Mouse (Mus musculus) T-helper 1 cell (primary cell): ENCODE results near the gene Zfp36l2.
"Not testable (repeated sequence)": the region's sequence is repeated elsewhere in the genome, so short reads cannot be mapped to it uniquely, and the experiment has no call there.

Experiments
- in situ Hi-C: fragments of 300-600 bp; cut with MboI, MseI; formaldehyde crosslinking; loops from one replicate; pipeline ENCODE4 v1.15.1; 2025; ENCODE audit warnings: high pct_unique_total_duplicates

Zfp36l2 gene

GRCm38 (mm10) chr17:84187727-84188373, at the start of gene Zfp36l2:
TSS of gene Zfp36l2 (minus strand) at chr17:84187947.
- in situ Hi-C loops, result loop anchor here (5.0 kb wide), 1 partner anchor 1509 kb away; no protein-coding TSS in a partner anchor

GRCm38 (mm10) chr17:84236781-84237557, 49.2 kb upstream of the Zfp36l2 start:
- in situ Hi-C loops, result no loop called here

- in situ Hi-C loops, result no loop called here
These were observed 47.7 kb upstream of the Zfp36l2 start for GRCm38 (mm10) chr17:84235399-84235928.

DNA sequence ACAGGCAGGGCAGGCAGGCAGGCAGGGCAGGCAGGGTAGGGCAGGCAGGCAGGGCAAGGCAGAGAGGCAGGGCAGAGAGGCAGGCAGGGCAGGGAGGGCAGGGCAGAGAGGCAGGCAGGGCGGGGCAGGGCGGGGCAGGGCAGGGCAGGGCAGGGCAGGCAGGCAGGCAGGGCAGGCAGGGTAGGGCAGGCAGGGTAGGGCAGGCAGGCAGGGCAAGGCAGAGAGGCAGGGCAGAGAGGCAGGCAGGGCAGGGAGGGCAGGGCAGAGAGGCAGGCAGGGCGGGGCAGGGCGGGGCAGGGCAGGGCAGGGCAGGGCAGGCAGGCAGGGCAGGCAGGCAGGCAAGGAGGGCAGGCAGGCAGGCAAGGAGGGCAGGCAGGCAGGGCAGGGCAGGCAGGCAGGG, 47.0 kb upstream of the Zfp36l2 start:
- in situ Hi-C loops, result not testable (repeated sequence)

GRCm38 (mm10) chr17:84233758-84234157, 46.0 kb upstream of the Zfp36l2 start:
- in situ Hi-C loops, result no loop called here

DNA sequence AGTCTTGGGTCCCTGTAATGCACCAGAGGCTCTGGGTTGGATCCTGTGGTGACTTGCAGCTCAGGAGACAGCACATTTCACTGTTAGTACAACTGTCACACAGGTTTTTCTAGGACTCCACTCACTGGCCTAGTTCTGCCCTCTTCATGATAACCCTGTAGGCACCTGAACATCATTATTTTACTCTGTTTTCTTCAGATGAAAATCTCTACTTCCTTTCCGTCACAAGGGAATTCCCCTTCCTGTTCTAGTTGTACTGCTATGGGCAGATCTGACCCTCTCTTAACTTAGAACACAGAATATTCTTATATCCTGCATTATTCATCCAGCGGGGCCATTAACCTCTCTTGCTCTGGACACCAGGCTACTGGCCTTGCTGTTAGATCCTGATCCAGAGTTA, 43.6 kb upstream of the Zfp36l2 start:
- in situ Hi-C loops, result no loop called here

DNA sequence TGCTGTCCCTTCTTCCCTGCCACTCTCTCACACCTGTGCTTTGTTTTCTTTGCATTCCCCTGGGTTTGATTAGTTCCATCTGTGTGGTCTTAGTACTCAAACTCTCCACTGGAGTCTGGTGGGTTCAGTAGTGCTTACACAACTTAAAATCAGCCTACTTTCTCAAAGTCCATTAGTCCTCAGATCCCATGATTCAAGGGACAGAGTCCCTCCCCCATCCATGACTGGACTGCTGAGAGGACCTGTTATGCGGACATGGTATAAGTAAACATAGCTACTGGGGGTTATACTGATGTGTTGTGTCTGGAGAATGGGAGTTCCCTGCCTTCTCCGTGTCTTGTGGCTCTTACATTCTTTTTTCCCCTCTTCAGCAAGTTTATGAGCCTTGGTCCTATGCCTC, 40.5 kb upstream of the Zfp36l2 start:
- in situ Hi-C loops, result no loop called here

- in situ Hi-C loops, result no loop called here
These were observed 38.9 kb upstream of the Zfp36l2 start for GRCm38 (mm10) chr17:84226681-84227080.

GRCm38 (mm10) chr17:84226231-84226630, 38.5 kb upstream of the Zfp36l2 start:
- in situ Hi-C loops, result no loop called here

GRCm38 (mm10) chr17:84224217-84224887, 36.6 kb upstream of the Zfp36l2 start:
- in situ Hi-C loops, result no loop called here

DNA sequence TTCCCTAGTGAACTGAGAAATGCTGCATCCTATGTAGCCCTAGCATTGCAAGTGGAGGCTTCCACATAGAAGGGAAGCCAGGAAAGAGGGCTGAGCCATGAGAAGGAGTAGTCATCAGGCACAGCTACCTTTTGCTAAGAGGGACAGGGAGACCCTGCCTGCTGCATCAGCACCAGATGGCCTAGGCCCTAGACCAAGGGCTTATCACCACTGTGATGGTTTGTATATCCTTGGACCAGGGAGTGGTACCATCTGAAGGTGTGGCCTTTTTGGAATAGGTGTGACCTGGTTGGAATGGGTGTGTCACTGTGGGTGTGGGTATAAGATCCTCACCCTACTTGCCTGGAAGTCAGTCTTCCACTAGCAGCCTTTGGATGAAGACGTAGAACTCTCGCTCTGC, 31.1 kb upstream of the Zfp36l2 start:
- in situ Hi-C loops, result not testable (repeated sequence)

DNA sequence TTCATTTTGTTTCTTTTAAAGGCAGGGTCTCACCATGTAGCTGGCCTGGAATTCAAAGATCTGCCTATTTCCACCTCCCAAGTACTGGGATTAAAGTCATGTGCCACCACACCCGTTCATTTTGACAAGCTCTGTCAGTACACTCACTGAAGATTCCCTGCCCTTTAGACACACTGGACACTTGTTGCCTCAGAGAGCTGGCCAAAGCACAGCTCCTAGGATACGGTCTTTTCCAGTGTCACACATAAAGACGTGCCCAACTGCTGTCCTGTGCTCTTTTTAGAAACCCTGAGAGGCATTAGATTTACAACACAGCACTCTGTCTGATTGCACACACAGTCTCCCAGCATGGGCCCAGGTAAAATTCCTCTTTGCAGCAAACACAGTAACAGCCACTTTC, 29.9 kb upstream of the Zfp36l2 start:
- in situ Hi-C loops, result no loop called here

DNA sequence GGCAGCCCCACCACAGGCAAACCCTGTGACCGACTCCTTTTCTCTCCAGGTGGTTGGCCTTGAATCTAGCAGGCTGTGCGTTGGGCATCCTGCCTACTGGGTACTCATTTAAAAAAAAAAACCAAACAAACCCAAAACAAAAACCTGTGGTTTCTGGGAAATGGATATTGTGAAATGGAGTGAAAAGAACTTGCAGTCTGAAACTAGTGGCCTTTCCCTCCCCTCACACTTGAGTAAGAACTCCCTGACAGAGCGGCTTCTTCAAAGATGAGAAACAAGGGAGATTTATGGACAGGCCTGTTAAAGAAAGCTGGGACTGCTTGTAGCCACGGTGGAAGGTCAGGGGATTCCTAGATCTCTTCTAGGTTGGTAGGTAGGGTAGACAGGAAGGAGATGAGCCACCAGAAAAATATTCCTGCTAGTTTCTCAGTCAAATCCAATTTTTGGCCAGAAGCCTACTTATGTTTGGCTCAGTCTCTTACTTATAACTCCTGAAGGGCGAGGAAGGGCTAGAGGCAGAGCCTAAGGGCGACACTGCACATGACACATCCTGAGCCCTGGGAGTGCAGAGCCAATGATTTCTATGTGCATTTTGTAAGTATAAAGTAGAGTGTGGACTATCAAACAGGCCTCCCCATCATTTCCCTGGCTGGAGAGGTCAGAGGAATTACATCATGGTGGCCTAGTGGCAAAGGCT, 27.7 kb upstream of the Zfp36l2 start:
- in situ Hi-C loops, result no loop called here

GRCm38 (mm10) chr17:84213464-84213863, 25.7 kb upstream of the Zfp36l2 start:
- in situ Hi-C loops, result no loop called here

DNA sequence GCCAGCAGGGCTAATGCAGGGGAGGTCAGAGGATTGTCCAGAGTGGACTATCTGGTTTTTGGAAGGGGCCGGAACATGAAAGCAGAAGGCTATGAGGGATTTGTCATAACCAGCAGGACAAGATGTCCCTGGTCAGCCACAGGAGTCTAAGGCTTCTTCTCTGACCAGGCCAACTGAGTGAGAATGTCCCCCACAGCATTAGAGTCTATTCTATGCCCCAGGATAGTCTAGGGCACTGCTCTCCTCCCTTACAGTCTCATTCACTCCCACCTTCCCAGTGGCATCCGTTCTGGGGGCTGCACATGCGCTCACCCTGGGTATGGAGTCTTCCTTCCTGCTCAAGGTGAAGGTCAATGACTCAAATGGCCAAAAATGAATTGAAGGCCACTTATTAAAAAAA, 19.9 kb upstream of the Zfp36l2 start:
- in situ Hi-C loops, result no loop called here

GRCm38 (mm10) chr17:84206239-84206638, 18.5 kb upstream of the Zfp36l2 start:
- in situ Hi-C loops, result no loop called here

- in situ Hi-C loops, result no loop called here
These were observed 17.2 kb upstream of the Zfp36l2 start for GRCm38 (mm10) chr17:84204962-84205361.

- in situ Hi-C loops, result no loop called here
These were observed 15.6 kb upstream of the Zfp36l2 start for GRCm38 (mm10) chr17:84203340-84203739.

DNA sequence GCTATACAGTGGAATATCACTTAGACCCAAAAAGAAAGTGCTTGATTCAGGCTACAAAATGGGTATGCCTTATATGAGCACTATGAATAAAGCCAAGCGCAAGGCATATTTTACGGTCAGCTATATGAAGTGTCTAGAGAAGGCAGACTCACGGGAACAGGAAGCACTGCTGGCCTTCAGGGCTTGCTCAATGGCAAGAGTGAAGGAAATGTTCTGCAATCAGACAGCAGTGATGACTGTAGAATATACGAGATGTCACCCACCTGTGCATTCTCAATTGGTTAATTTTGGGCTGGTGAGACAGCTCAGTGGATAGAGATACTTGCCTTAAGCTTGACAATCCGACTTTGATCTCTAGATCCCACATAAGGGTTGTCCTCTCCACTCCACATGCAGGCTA, 13.4 kb upstream of the Zfp36l2 start:
- in situ Hi-C loops, result no loop called here

DNA sequence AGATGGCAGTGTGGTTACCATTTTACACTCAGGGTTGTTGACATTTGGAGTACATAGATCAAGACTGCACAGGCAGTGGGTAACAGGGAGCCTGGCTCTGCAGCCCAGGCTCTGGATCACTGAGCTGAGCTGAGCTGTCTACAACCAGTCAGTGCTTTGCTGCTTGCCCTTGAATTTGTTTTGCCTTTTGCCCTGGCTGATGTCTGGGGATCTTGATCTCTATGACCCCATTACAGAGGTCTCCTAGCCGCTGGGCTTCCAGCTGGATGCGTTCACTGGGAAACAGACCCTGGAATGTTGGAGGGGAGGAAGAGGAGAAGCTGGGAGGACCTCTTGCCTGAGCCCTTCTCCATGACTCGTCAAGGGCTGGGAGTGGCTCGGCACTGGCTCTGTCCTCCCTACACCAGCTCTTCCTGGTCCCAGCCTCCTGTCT, 10.2 kb upstream of the Zfp36l2 start:
- in situ Hi-C loops, result loop anchor here (5.0 kb wide), 2 partner anchors 171 to 221 kb away; no protein-coding TSS in a partner anchor

GRCm38 (mm10) chr17:84196329-84196728, 8.6 kb upstream of the Zfp36l2 start:
- in situ Hi-C loops, result loop anchor here (5.0 kb wide), 2 partner anchors 169 to 219 kb away; no protein-coding TSS in a partner anchor
